Comparison of ENCODE assay signal across 9 mouse cellular contexts in the genomic region with DNA sequence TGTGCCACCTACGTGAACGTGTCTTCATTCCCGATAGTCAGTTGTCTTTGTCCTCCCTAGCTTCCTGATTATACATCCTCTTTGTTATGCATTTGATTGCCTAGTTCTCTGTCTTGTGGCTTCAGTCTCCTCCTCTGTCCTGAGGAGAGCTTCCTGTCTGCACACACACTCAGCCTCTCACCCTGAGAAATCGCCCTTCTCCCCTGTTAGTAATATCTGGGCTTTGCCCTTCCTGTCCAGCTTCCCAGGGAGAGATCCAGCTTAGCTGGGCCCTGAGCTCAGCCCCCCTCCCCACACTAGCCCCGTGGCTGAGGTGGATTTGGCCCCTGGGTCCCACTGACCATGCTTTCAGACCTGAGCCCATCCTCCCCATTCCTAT.
A peak's percentile ranks its signal among the peaks of the same experiment; 100 is the strongest.
DNase-seq lines count a peak whose midpoint lies in the region; ATAC-seq and TF ChIP-seq lines count a peak whose summit lies in the region.
"Had no signal": no experiment of that assay in that cellular context is flagged by ENCODE, and none has a peak within 500 bp of the region (broad histone marks: within the 10 kb centered on the region; RNA-seq: fewer than 3 reads in every experiment).

No protein-coding gene starts in this region.

- H3K4me1 ChIP-seq in lung, embryonic 16.5 days (replicated peaks; ENCODE audit: control insufficient read depth, insufficient read depth, low read length) = peaks cover 12% of the 10 kb centered on the region
- H3K4me1 ChIP-seq in embryonic facial prominence, embryonic 14.5 days (ENCODE audit: control insufficient read depth, insufficient read depth, low read length) = peaks cover 14% of the 10 kb centered on the region; the same call in 1 of the 2 replicates
- H3K4me1 ChIP-seq in hindbrain, postnatal 0 days (ENCODE audit: insufficient read depth, low read length) = peaks cover 21% of the 10 kb centered on the region
- H3K4me1 ChIP-seq in neural tube, embryonic 15.5 days = peaks cover 33% of the 10 kb centered on the region

- TF ChIP-seq CTCF in hindbrain, postnatal 0 days (IDR thresholded peaks at IDR 0.05; ENCODE audit: low read depth) = no peak

- peaks cover under 1% of the 10 kb centered on the region; the same call in 1 of the 2 replicates for H3K36me3 ChIP-seq in lung, embryonic 16.5 days (ENCODE audit: control insufficient read depth, insufficient read depth, low read length)
- H3K36me3 ChIP-seq in embryonic facial prominence, embryonic 14.5 days (ENCODE audit: control insufficient read depth, insufficient read depth, low read length) = peaks cover 6% of the 10 kb centered on the region
- H3K36me3 ChIP-seq in hindbrain, postnatal 0 days (ENCODE audit: insufficient read depth, low read length) = no peaks in the 10 kb centered on the region
- peaks cover 6% of the 10 kb centered on the region; the same call in 1 of the 2 replicates for H3K36me3 ChIP-seq in neural tube, embryonic 15.5 days

- no peaks in the 10 kb centered on the region for H3K9me3 ChIP-seq in lung, embryonic 16.5 days (ENCODE audit: control insufficient read depth, low read length)
- H3K9me3 ChIP-seq in embryonic facial prominence, embryonic 14.5 days (ENCODE audit: control insufficient read depth, low read length) = no peaks in the 10 kb centered on the region
- no peaks in the 10 kb centered on the region for H3K9me3 ChIP-seq in hindbrain, postnatal 0 days (ENCODE audit: low read length)
- no peaks in the 10 kb centered on the region for H3K9me3 ChIP-seq in neural tube, embryonic 15.5 days (replicated peaks)

- no peaks in the 10 kb centered on the region for H3K27me3 ChIP-seq in lung, embryonic 16.5 days (ENCODE audit: control insufficient read depth, insufficient read depth, low read depth, low read length)
- no peaks in the 10 kb centered on the region for H3K27me3 ChIP-seq in embryonic facial prominence, embryonic 14.5 days (replicated peaks; ENCODE audit: control insufficient read depth, insufficient read depth, low read length)
- no peaks in the 10 kb centered on the region for H3K27me3 ChIP-seq in hindbrain, postnatal 0 days (ENCODE audit: insufficient read depth, low read length)
- H3K27me3 ChIP-seq in neural tube, embryonic 15.5 days (replicated peaks) = no peaks in the 10 kb centered on the region

- ATAC-seq in lung, embryonic 16.5 days (ENCODE audit: low read depth) = 0 out of 2 replicates have a peak, but pooled peaks have one; percentile 12
- ATAC-seq in embryonic facial prominence, embryonic 14.5 days (ENCODE audit: low read depth) = no peak
- 0 out of 2 replicates have a peak, but pooled peaks have one; percentile 33 for ATAC-seq in hindbrain, postnatal 0 days
- ATAC-seq in neural tube, embryonic 15.5 days (ENCODE audit: low FRiP score) = peak; percentile 37

- no peak for DNase-seq in lung, postnatal 10 days
- DNase-seq in embryonic facial prominence, embryonic 14.5 days (ENCODE audit: low spot score) = no peak
- DNase-seq in hindbrain, postnatal 0 days (ENCODE audit: low spot score) = no peak
- DNase-seq in gastrocnemius, postnatal 4 days (ENCODE audit: low spot score in 2 of 2) = no peak
- no peak for DNase-seq in retina, embryonic 14.5 days (ENCODE audit: low spot score)
- DNase-seq: cerebellum, postnatal 36 days; gastrocnemius, postnatal 36 days had no signal

- H3K4me2 ChIP-seq in lung, embryonic 16.5 days (ENCODE audit: low read depth, low read length) = no peak overlapping the region
- no peak overlapping the region for H3K4me2 ChIP-seq in embryonic facial prominence, embryonic 14.5 days (ENCODE audit: low read depth, low read length)
- peak overlapping the region; percentile 14; the same call in 1 of the 2 replicates for H3K4me2 ChIP-seq in hindbrain, postnatal 0 days (ENCODE audit: low read depth, low read length)
- H3K4me2 ChIP-seq in neural tube, embryonic 15.5 days = peak overlapping the region; percentile 25; the same call in 1 of the 2 replicates

- H3K9ac ChIP-seq in lung, embryonic 16.5 days (ENCODE audit: low read length) = no peak overlapping the region
- H3K9ac ChIP-seq in embryonic facial prominence, embryonic 14.5 days (ENCODE audit: low read depth, low read length) = no peak overlapping the region
- peak overlapping the region; percentile 4; the same call in 1 of the 2 replicates for H3K9ac ChIP-seq in hindbrain, postnatal 0 days (replicated peaks; ENCODE audit: low read length)
- H3K9ac ChIP-seq in neural tube, embryonic 15.5 days (replicated peaks) = peak overlapping the region; percentile 11; the same call in 1 of the 2 replicates

- no peak overlapping the region for H3K4me3 ChIP-seq in lung, embryonic 16.5 days (ENCODE audit: low read length)
- no peak overlapping the region for H3K4me3 ChIP-seq in embryonic facial prominence, embryonic 14.5 days (ENCODE audit: low read depth, low read length)
- no peak overlapping the region for H3K4me3 ChIP-seq in hindbrain, postnatal 0 days (ENCODE audit: low read length)
- no peak overlapping the region for H3K4me3 ChIP-seq in neural tube, embryonic 15.5 days (replicated peaks)

- H3K27ac ChIP-seq in lung, embryonic 16.5 days (ENCODE audit: low read length) = 0 out of 2 replicates have a peak overlapping the region, but pooled peaks have one; percentile 15
- peak overlapping the region; percentile 28; the same call in 1 of the 2 replicates for H3K27ac ChIP-seq in embryonic facial prominence, embryonic 14.5 days (replicated peaks; ENCODE audit: low read depth, low read length)
- H3K27ac ChIP-seq in hindbrain, postnatal 0 days = peak overlapping the region; percentile 77
- peak overlapping the region; percentile 78 for H3K27ac ChIP-seq in neural tube, embryonic 15.5 days (replicated peaks)

- WGBS in lung, embryonic 16.5 days = 44% methylated on average over 5 of the region's 5 CpGs
- 28% methylated on average over 5 of the region's 5 CpGs for WGBS in embryonic facial prominence, embryonic 14.5 days
- whole genome bisulfite sequencing in hindbrain, postnatal 0 days = 10% methylated on average over 5 of the region's 5 CpGs
- WGBS in neural tube, embryonic 15.5 days = 19% methylated on average over 5 of the region's 5 CpGs

Comparison
In these comparisons a context has a peak if more than half of its experiments do, and no peak if none do; other contexts are left out.
1. H3K27ac ChIP-seq: peak in every context shown above with its lines; median percentile 78 in neural tube, embryonic 15.5 days; 77 in hindbrain, postnatal 0 days; 28 in embryonic facial prominence, embryonic 14.5 days; 15 in lung, embryonic 16.5 days.
2. H3K4me2 ChIP-seq: peak in hindbrain, postnatal 0 days (single experiment) and neural tube, embryonic 15.5 days (single experiment); none in lung, embryonic 16.5 days (single experiment) and embryonic facial prominence, embryonic 14.5 days (single experiment).
3. H3K9ac ChIP-seq: peak in hindbrain, postnatal 0 days (single experiment) and neural tube, embryonic 15.5 days (single experiment); none in lung, embryonic 16.5 days (single experiment) and embryonic facial prominence, embryonic 14.5 days (single experiment).